Mouse (Mus musculus) stomach, postnatal 0 days (tissue): ENCODE measurements around the gene Pp2d1.
A peak's percentile ranks its signal among the peaks of the same experiment; 100 is the strongest.

Experiments used
- CTCF ChIP-seq: IDR thresholded peaks from 2 replicates; pipeline ENCODE4 v1.5.1; 2016; ENCODE audit warnings: antibody characterized with exemption, low read depth, mild to moderate bottlenecking, moderate library complexity
- EP300 ChIP-seq: optimal IDR thresholded peaks from 2 replicates; pipeline ENCODE3; 2016; ENCODE audit warnings: antibody characterized with exemption

DNA sequence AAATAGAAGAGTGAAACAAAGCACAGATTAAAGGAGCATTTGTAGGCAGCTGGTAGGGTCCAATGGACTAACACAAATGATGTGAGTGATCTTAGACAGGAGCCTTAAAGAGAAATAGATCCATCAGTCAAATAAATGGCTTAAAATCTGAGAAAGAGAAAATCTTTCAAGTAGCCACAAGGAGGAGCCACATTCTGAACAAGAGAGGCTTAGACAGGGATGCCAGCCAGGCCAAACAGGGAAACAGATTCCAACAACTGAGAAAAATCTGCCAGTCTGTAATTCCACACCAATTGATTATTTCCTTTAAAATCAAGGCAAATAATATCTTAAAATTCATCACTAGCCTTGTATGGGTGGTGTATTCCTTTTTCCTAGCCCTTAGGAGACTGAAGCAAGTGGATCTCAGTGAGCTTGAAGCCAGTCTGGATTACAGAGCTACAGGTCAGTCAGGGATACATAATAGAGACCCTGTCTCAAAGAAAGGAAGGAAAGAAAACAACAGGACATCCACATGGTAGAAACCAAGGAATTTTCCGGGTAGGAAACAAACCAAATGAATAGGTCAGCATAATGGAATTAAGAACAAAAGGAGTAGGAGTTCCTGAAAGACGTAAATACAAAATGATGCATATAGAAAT lies 26.8 kb downstream of the Pp2d1 start:
- no peak for TF ChIP-seq EP300
- TF ChIP-seq CTCF, result peak; percentile 74
